Mouse (Mus musculus): ENCODE results near the gene Snx32.

Snx32 gene

DNA sequence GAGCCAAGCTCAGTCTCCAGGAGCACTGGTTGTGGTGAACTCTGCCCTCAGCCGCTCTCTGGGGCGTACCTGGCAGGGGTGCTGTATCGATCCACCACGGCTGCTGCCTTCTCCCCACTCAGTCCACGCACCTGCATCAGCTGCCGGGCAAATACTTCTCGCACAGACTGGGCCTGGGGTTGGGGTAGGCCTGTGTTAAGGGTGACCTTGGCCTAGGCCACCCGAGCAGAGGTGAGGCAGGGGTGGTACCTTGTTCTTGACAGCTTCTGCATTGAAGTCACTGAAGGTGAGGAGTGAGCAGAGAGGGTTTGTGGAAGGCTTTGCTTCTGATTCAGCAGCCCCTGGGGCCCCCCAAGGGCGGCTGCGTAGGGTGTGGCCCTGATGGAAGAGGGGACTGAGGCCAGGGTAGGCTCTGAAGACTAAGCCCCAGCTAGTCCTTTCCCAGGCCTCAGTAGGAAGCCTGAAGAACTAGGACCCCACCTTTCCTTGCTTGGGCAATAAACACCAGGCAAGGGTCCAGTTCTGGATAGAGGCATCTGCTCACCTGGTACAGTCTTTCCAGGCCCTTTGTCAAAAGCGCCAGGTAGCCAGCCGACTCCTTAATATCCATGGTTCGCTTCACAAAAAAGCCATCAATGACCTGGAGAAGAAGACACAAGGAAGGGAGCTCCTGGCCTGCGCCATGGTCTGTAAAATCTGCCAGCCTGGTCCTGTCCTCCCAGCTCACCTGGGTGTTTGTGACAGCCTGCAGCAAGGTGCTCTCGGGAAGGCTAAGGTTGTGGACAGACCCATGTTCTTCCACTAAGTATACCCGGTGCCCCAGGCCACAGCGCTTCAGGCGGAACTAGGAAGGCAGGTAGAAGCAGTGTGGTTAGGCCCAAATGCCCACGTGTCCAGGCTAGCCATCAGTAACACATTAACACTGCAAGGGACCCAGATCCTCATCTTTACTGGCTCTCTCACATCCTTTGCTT is 26.7 kb downstream of the Snx32 start:
- CTCF ChIA-PET: no interaction called here

- CTCF ChIA-PET: no interaction called here
These were observed 28.9 kb downstream of the Snx32 start for GRCm38 (mm10) chr19:5481398-5481797.

- CTCF ChIA-PET: no interaction called here
These were observed 30.3 kb downstream of the Snx32 start for GRCm38 (mm10) chr19:5480016-5480415.

DNA sequence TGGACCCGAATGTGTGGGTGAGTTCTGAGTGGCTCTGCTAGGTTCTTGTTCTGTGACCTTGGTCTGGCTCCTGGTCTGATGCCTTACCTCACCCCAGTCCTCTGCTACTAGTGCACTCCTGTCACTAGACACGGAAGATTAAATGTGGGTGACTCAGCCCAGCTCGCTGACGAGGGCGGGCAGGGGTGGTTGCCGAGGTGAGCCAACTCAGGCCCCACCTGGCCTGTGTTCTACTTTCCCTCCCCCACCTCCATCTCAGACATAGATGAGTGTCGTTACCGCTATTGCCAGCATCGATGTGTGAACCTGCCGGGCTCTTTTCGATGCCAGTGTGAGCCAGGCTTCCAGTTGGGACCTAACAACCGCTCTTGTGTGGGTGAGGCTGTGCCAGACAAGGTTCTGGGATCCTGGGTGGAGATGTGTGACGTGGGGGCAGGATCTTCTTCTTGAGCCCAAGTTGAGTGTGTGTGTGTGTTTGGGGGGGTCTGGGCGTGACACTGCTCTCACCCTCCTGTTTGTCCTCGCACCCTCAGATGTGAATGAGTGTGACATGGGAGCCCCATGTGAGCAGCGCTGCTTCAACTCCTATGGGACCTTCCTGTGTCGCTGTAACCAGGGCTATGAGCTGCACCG is 32.6 kb downstream of the Snx32 start:
- CTCF ChIA-PET: no interaction called here

DNA sequence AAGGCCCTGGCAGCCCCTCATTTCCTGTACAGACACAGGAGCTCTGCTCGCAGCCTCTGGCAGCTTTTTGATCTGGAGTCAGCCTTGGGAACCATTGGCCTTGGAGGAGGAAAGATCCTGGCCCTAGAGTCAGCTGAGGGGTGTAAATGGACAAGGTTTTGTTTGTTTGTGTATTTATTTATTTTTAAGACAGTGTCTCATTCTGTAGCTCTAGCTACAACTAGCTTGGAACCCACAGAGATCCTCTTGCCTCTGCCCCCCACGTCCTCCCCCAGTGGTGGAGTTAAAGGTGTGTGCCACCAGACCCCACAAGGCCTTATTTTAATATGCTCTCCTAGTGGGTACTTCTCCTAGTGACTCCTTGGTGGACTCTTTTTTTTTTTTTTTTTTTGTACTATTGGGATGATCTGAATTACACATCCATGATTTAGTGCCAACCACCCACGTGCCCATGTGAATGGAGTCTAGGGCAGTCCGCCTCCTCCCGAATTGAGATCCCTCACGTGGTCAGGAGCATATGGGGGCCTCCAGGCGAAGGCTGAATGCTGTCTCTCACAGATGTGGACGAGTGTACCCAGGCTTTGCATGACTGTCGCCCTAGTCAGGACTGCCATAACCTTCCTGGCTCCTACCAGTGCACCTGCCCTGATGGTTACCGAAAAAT is 33.2 kb downstream of the Snx32 start:
- CTCF ChIA-PET: no interaction called here

DNA sequence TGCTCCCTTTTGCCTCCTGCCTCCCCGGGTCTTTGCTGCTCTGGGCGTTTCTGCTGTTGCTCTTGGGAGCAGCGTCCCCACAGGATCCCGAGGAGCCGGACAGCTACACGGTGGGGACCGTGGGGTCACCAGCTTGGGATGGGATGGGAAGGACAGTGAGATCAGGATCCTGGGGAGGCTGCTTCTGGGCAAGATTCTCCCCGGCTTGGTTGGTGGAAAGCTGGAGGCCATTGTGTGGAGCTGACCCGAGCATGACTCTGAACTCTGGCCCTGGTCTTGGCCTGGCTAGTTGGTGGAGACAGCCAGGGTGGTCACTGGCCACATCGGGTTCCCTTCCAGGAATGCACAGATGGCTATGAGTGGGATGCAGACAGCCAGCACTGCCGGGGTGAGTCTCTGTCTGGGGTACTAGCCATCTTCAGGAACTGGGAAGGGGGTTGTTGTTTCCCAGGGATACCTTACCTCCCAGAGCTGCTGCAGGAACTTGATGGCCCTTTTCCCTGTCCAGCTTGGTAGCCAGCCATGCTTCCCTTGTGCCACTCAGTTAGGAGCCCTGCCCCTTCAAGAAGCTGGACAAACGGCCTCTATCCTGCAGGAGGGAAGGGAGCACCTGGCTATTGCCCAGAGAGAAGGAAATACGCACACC is 35.1 kb downstream of the Snx32 start:
- CTCF ChIA-PET: interaction anchor here (0.6 to 0.9 kb wide), 2 partner anchors 11 to 88 kb away, joined by 3 to 6 read pairs; no protein-coding TSS in a partner anchor

DNA sequence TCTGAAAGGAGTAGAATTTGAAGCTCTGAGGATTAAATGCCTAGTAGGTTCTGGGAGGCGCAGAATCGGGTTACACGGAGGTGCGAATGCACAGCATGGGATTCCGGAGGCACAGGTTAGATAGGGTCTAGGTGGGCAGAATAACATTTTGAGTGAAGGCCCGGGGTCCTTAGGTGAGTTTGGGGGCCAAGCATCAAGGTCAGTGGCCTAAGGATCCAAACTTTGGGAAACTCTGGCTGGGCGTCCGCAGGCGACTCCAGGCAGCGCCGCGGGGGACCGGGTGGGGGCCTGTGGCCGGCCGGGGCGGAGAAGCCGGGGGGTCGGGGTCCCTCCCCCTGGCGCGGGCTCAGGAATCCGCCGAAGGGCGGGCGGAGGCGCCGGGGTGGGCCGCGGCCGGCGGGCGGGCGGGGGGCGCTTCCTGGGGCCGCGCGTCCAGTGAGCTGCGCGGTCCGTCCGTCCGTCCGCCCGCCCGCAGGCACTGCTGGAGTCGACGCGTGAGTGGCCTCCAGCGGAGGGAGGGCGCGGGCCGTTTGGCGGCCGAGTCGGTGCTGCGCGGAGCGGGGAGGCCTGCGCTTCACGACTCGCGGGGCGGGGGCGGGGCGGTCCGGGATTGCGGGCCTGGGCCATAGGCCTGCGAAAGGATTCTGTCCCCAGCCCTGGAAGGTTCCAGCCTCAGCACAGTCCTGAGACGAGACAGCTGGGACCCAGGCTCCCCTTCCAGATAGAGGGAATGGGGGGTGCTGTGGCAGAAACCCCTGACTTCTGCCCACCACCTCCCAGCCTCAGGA is 35.9 kb downstream of the Snx32 start:
- CTCF ChIA-PET: interaction anchor here (1.6 kb wide), 1 partner anchor 13 kb away, joined by 4 read pairs; the partner anchor contains the start of gene Mus81

DNA sequence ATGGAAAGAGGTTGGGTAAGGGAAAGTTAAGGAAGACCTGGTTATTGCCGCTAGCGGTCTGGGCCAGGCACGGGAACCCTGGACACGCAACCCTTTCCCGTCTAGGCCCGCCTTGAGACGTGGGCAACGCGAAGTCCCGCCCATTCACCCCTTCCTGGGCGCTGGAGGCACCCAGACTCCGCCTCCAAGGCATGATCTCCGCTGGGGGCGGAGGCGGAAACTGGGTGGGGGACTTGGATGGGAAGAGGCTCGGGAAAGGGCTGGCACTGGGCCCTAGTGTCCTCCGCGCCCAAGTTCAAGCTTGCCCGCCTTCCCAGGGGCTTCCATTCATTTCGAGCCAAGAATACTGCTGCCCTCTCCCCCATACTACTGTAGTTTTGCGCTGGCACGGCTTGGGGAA is 36.6 kb downstream of the Snx32 start, which contains the start of gene Efemp2:
Gene Efemp2, plus strand, starts transcription at position 235 of the 400 bp plus-strand sequence.
- CTCF ChIA-PET: interaction anchor here (1.6 kb wide), 1 partner anchor 14 kb away, joined by 4 read pairs; the partner anchor contains the start of gene Mus81

- CTCF ChIA-PET: interaction anchor here (1.6 kb wide), 1 partner anchor 15 kb away, joined by 4 read pairs; the partner anchor contains the start of gene Mus81
These were observed 37.5 kb downstream of the Snx32 start for GRCm38 (mm10) chr19:5472857-5473256.

- CTCF ChIA-PET: interaction anchor here (0.6 to 0.7 kb wide), 4 partner anchors 13 to 1187 kb away, joined by 3 to 8 read pairs (median 6); partner anchors contain the start of gene Fosl1
These were observed 38.5 kb downstream of the Snx32 start for GRCm38 (mm10) chr19:5471846-5472245.

- CTCF ChIA-PET: no interaction called here
These were observed 42.0 kb downstream of the Snx32 start, which contains the start of gene Ctsw for GRCm38 (mm10) chr19:5468374-5468773. Ctsw (minus strand) TSS chr19:5468507.

- CTCF ChIA-PET: no interaction called here
These were observed 43.3 kb downstream of the Snx32 start for GRCm38 (mm10) chr19:5466916-5467500.

DNA sequence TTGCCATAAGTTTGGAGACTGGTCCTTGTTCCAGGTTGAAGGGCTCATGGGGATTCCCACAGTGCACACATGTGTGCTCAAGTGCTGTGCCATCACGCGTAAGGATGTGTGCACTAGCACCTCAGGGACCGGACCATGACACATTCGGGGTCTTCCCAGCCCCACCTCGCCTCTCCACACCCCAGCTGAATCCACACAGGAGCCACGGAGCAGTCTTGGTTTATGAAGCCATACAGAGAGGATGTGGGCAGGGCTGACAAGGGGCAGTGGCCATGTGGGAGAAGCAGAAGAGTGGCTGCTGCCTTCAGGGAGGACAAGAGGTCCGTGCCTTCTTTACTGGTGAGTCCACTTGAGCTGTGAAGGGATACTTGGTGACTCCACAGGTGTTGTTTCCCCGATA is 45.3 kb downstream of the Snx32 start:
- CTCF ChIA-PET: interaction anchor here (1.0 kb wide), 2 partner anchors 22 to 171 kb away, joined by 4 to 5 read pairs; no protein-coding TSS in a partner anchor

DNA sequence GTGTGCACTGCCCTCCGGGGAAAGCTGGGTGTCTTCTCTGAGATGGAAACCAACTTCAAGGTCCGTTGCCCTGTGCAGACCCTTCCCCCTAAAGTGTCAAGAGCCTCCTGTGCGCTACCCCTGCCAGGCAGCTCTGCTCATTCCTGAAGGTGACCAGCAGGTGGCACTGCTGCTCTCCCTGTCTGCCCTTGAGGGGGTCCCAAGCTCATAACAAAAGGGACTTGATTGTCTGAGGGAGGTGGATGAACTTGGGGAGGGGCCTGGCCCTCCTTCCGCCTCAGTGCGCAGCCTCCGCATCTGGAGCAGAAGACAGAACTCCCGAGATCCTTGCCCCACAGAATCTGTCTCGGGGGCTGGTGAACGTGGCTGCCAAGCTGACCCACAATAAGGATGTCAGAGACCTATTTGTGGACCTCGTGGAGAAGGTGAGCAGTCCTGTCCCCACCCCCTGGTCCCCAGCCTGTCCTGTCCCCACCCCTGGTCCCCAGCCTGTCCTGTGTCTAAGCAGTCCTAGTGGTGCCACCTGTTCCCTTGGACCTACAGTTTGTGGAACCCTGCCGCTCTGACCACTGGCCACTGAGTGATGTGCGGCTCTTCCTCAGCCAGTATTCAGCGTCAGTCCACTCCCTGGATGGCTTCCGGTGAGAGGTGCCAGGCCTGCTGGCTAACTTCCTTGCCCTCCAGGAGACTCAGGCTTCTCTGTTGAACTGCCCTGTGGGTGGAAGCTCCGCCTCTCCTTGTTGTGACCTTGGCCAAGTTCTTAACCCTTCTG is 46.4 kb downstream of the Snx32 start:
- CTCF ChIA-PET: interaction anchor here (1.0 to 1.5 kb wide), 4 partner anchors 11 to 170 kb away, joined by 3 to 5 read pairs (median 4); no protein-coding TSS in a partner anchor

GRCm38 (mm10) chr19:5463212-5463611 is 47.1 kb downstream of the Snx32 start:
- CTCF ChIA-PET: interaction anchor here (1.0 to 1.5 kb wide), 2 partner anchors 12 to 30 kb away, joined by 3 to 4 read pairs; no protein-coding TSS in a partner anchor

DNA sequence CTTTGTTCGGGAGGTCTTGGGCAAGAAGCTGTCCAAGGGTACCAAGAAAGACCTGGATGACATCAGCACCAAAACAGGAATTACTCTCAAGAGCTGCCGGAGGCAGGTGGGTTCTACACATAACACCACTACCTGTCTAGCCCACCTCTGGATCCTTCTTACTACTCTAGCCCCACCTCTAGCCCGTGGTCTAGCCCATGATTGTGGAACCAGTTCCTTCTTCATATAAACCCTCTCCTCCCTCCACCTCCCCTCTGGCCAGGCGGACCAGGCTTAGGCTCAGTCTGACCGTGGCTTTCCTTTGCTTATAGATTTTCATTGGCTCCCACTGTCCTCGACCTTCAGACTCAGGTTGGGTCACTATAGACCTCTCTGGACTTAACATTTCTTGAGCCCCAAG is 48.9 kb downstream of the Snx32 start:
- CTCF ChIA-PET: no interaction called here

DNA sequence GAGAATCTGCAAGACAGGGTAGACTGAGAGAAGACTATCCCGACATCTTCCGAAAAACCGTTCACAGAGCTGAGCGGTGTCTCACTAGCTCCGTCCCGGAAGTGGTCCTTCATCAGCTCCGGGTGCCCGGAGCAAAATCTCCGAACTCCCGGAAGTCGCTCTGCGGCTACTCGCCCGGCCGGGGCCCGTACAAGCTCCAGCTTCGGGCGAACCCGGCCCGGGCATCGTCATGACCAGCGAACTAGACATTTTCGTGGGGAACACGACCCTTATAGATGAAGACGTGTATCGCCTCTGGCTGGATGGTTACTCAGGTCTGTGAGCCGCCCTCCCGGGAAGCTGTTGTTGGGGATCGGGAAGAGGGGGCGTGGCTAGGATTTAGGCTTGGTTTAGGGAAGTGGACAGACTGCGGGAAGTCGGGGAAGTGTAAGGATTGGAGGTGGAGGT is 49.9 kb downstream of the Snx32 start, which contains the start of gene Fibp:
Gene Fibp, plus strand, starts transcription at position 151 of the 447 bp plus-strand sequence.
- CTCF ChIA-PET: no interaction called here

GRCm38 (mm10) chr19:5459896-5460295 is 50.4 kb downstream of the Snx32 start:
- CTCF ChIA-PET: no interaction called here

GRCm38 (mm10) chr19:5459019-5459418 is 51.3 kb downstream of the Snx32 start:
- CTCF ChIA-PET: interaction anchor here (0.6 to 1.6 kb wide), 2 partner anchors 13 to 29 kb away, joined by 3 to 8 read pairs; partner anchors contain the start of gene Mus81
